Mouse (Mus musculus) frontal cortex, postnatal 36 days (tissue): Measurements from ENCODE around the gene Rps6kl1.
A peak's percentile ranks its signal among the peaks of the same experiment; 100 is the strongest.

Experiments
- DNase-seq, 2 experiments: peaks; one replicate each; pipeline ENCODE4 v3.0.0; 2022; ENCODE audit warnings: low spot score in 2 of 2

The Rps6kl1 gene

GRCm38 (mm10) chr12:85141096-85141495 is 10.0 kb downstream of the Rps6kl1 start:
- DNase-seq = no peak

GRCm38 (mm10) chr12:85140036-85140701 is 10.9 kb downstream of the Rps6kl1 start:
- DNase-seq = no peak

- DNase-seq = no peak
Observed at GRCm38 (mm10) chr12:85136627-85137026, 14.4 kb downstream of the Rps6kl1 start.

- no peak for DNase-seq
Observed at GRCm38 (mm10) chr12:85135513-85136470, 15.3 kb downstream of the Rps6kl1 start.

- no peak for DNase-seq
Observed at GRCm38 (mm10) chr12:85134043-85134794, 16.8 kb downstream of the Rps6kl1 start.

- DNase-seq = no peak
Observed at GRCm38 (mm10) chr12:85131361-85131760, 19.7 kb downstream of the Rps6kl1 start.

GRCm38 (mm10) chr12:85129426-85129978 is 21.6 kb downstream of the Rps6kl1 start:
- DNase-seq = no peak

- DNase-seq = no peak
Observed at GRCm38 (mm10) chr12:85126986-85127603, 24.0 kb downstream of the Rps6kl1 start.

- DNase-seq = no peak
Observed at GRCm38 (mm10) chr12:85124751-85125150, 26.3 kb downstream of the Rps6kl1 start.

GRCm38 (mm10) chr12:85123645-85124044 is 27.4 kb downstream of the Rps6kl1 start:
- no peak for DNase-seq

- no peak for DNase-seq
Observed at GRCm38 (mm10) chr12:85123108-85123530, 27.9 kb downstream of the Rps6kl1 start.

- DNase-seq = no peak
Observed at GRCm38 (mm10) chr12:85121806-85122459, 29.1 kb downstream of the Rps6kl1 start.

GRCm38 (mm10) chr12:85115678-85116077 is 35.4 kb downstream of the Rps6kl1 start:
- no peak for DNase-seq

GRCm38 (mm10) chr12:85113917-85114316 is 37.1 kb downstream of the Rps6kl1 start:
- DNase-seq = no peak

- no peak for DNase-seq
Observed at GRCm38 (mm10) chr12:85113337-85113736, 37.7 kb downstream of the Rps6kl1 start.

GRCm38 (mm10) chr12:85112550-85113251 is 38.4 kb downstream of the Rps6kl1 start:
- DNase-seq = no peak

- peak; percentile 89 to 92 for DNase-seq
Observed at GRCm38 (mm10) chr12:85110698-85111592, 40.1 kb downstream of the Rps6kl1 start, which contains the start of the genes Prox2 and Dlst. TSS of gene Prox2 (minus strand) at chr12:85110759. TSS of gene Dlst (plus strand) at chr12:85110833.

GRCm38 (mm10) chr12:85110011-85110697 is 40.9 kb downstream of the Rps6kl1 start:
- no peak for DNase-seq
